Mouse (Mus musculus): ENCODE measurements around the gene Gm10912.

- no peak for TF ChIP-seq CTCF (IDR thresholded peaks at IDR 0.05; ENCODE audit: low read depth, low read length)
- TF ChIP-seq POLR2A (IDR thresholded peaks at IDR 0.05; ENCODE audit: borderline replicate concordance, low read depth, low read length): no peak
Observed at GRCm38 (mm10) chr2:104029074-104029473, 36.6 kb upstream of the Gm10912 start.

All from bone marrow macrophage, adult 2 months (primary cell).